Mouse (Mus musculus) heart, embryonic 13.5 days (tissue): ENCODE measurements around the gene Cbx4. TPM values are rescaled to one million over a fixed set of nuclear protein-coding genes. Genes with fewer than 3 reads are reported as not detected.
A peak's percentile ranks its signal among the peaks of the same experiment; 100 is the strongest.

Experiments
- ATAC-seq: fragments of 200-750 bp; cut with Nextera tagmentation; 2 replicates; pipeline ENCODE4 v1.8.0; 2017; ENCODE audit warnings: moderate TSS enrichment; ENCODE audit not compliant: insufficient number of reproducible peaks, low FRiP score, low TSS enrichment; ENCODE audit errors: extremely low read depth
- H3K27ac ChIP-seq: fragments of 300-500 bp; sonication (generic); replicated peaks from 2 replicates; pipeline ENCODE4 v1.5.1; 2015; ENCODE audit warnings: moderate library complexity, mild to moderate bottlenecking, inconsistent platforms
- H3K27me3 ChIP-seq: fragments of 300-500 bp; sonication (generic); replicated peaks from 2 replicates; pipeline ENCODE4 v1.6.1; 2015; ENCODE audit warnings: mild to moderate bottlenecking, inconsistent platforms
- H3K36me3 ChIP-seq: fragments of 300-500 bp; sonication (generic); 2 replicates; pipeline ENCODE4 v1.6.1; 2015; ENCODE audit warnings: mild to moderate bottlenecking, inconsistent platforms
- H3K4me1 ChIP-seq: fragments of 300-500 bp; sonication (generic); 2 replicates; pipeline ENCODE4 v1.6.1; 2015; ENCODE audit warnings: inconsistent platforms
- H3K4me2 ChIP-seq: fragments of 300-500 bp; sonication (generic); 2 replicates; pipeline ENCODE4 v1.6.1; 2015; ENCODE audit warnings: inconsistent platforms, mild to moderate bottlenecking, moderate library complexity
- H3K4me3 ChIP-seq: fragments of 300-500 bp; sonication (generic); 2 replicates; pipeline ENCODE4 v1.5.1; 2015; ENCODE audit warnings: moderate library complexity, mild to moderate bottlenecking, inconsistent platforms
- H3K9ac ChIP-seq: fragments of 300-500 bp; sonication (generic); 2 replicates; pipeline ENCODE4 v1.6.1; 2015; ENCODE audit warnings: inconsistent platforms, mild to moderate bottlenecking, moderate library complexity
- H3K9me3 ChIP-seq: fragments of 300-500 bp; sonication (generic); 2 replicates; pipeline ENCODE4 v1.6.1; 2016; ENCODE audit warnings: inconsistent platforms
- WGBS: fragments of 180-500 bp; shearing (Covaris S2); methylation state at CpG from one replicate; pipeline ENCODE4 v1.1.7; 2015; ENCODE audit warnings: mixed read lengths; 5-methylcytosine and 5-hydroxymethylcytosine counted together
- polyA plus RNA-seq: library from polyadenylated mRNA; unstranded; fragments of >200 nt; fragmentation: Nextera tagmentation; extraction: Ambion mirVana; gene quantifications from 2 replicates; pipeline ENCODE4 v1.2.1, GENCODE M21; 2015

The Cbx4 gene
- polyA plus RNA-seq, 1 experiment from 2014 or later: 8.0 TPM

GRCm38 (mm10) chr11:119090961-119091597, 5.1 kb upstream of the Cbx4 start:
- peak overlapping the region; percentile 82 for H3K4me2 ChIP-seq
- no peaks in the 10 kb centered on the region for H3K36me3 ChIP-seq
- peak overlapping the region; percentile 82 for H3K9ac ChIP-seq
- peaks cover 47% of the 10 kb centered on the region for H3K27me3 ChIP-seq
- H3K27ac ChIP-seq: no peak overlapping the region
- WGBS: under 1% methylated on average over 40 of the region's 42 CpGs
- peak overlapping the region; percentile 60 for H3K4me3 ChIP-seq
- peaks cover 58% of the 10 kb centered on the region for H3K4me1 ChIP-seq
- ATAC-seq: peak; percentile 41; the same call in 1 of the 2 replicates
- no peaks in the 10 kb centered on the region for H3K9me3 ChIP-seq

DNA sequence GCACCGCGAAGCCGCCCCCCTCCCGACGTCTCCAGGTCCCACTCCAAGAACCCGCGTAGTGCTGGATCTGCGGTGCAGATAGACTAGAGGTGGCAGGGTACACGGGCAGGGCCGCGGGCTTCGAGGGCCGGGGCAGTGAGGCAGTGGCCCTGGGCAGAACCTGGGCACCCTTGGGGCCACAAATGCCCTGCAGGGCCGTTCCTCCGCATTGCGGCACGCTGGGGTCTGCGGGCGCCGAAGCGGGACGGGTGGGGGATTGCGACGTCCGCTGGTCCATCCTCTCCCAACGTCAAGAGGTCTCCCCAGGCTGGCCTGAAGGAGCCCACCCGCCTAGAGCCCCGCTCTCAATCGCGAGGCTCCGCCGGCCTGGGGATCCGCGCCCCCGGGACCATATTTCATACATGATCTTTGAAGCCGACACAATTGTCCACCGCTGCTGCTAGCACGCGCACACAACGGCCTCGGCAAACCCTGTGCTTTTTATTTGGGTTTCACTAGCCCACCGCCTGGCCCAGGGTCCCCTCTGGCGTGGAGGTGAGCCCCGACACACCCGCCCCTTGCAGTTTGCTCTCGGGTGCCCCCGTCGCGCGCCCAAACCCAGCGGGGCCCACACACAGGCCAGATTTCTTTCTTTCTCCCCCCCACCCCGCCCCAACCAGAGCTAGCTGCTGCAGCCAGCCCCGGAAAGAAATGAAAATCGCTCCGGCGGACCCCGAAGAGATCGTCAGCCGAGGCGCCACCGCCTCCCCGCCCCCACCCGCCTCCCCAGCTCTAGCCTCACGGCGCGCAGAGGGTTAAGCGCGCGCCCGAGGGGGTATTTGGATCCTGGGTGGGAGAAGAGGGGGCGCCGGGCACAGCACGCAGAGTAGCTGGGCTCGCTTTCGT, 4.3 kb upstream of the Cbx4 start:
- H3K4me3 ChIP-seq: peak overlapping the region; percentile 60
- H3K36me3 ChIP-seq: no peaks in the 10 kb centered on the region
- no peak for ATAC-seq
- H3K4me2 ChIP-seq: peak overlapping the region; percentile 82
- WGBS: under 1% methylated on average over 75 of the region's 75 CpGs
- H3K4me1 ChIP-seq: peaks cover 50% of the 10 kb centered on the region
- no peaks in the 10 kb centered on the region for H3K9me3 ChIP-seq
- peaks cover 42% of the 10 kb centered on the region for H3K27me3 ChIP-seq
- peak overlapping the region; percentile 82 for H3K9ac ChIP-seq
- no peak overlapping the region for H3K27ac ChIP-seq

DNA sequence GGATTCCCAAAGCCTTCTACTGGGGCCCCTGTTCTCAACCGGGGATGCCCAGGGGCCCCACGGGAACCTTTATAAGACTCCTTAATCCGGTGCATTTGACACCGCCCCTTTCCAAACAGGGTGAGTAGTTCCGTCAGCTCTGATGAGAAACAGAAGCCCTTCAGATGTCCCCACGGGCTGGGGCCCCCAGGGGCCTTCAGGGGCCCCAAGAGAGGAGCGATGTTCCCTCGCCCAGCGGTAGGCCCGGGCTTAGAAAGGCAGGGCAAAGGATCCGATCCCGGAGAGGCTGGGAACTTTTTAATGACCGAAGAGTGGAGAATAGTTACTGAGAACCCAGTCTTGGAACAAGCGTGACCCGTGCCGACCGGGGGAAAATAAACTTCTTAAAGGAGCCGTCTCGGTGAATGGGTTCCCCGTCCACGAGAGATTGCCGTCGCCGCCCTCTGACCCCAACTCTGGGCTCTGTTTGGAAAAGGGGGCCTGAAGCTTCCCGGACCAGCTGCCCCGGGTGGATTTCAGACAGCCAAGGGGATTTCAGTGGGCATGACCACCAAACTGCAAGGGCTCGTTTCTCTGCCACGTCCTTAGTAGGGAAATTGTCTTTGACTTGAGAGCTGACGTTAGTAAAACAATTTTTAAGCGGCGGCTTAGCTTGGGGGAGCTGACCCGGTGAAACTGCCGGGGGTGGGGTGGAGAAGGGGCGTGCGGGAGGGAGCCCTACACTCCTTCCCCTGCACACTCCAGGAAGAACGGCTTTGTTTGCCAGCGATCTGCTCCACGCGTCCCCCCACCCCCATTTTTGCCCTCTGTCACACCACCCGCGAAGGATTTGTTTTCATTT, 3.4 kb upstream of the Cbx4 start:
- H3K4me1 ChIP-seq: peaks cover 48% of the 10 kb centered on the region

GRCm38 (mm10) chr11:119088391-119089234, 2.6 kb upstream of the Cbx4 start:
- Histone ChIP-seq H3K4me1 (peaks cover 56% of the 10 kb centered on the region), H3K27me3 (peaks cover 42% of the 10 kb centered on the region), H3K36me3 (no peaks in the 10 kb centered on the region), H3K9me3 (no peaks in the 10 kb centered on the region), H3K4me2 (peak overlapping the region; percentile 82; the same call in 1 of the 2 replicates), H3K4me3 (peak overlapping the region; percentile 60), H3K27ac (no peak overlapping the region), H3K9ac (no peak overlapping the region)
- 2% methylated on average over 28 of the region's 28 CpGs for WGBS
- no peak for ATAC-seq

More for the DNA sequence above, 3.4 kb upstream of the Cbx4 start:
- no peak for ATAC-seq
- Histone ChIP-seq H3K27ac (no peak overlapping the region), H3K36me3 (no peaks in the 10 kb centered on the region), H3K27me3 (peaks cover 42% of the 10 kb centered on the region), H3K9ac (peak overlapping the region; percentile 82), H3K9me3 (no peaks in the 10 kb centered on the region), H3K4me2 (peak overlapping the region; percentile 82), H3K4me3 (peak overlapping the region; percentile 60)
- under 1% methylated on average over 41 of the region's 41 CpGs for WGBS

DNA sequence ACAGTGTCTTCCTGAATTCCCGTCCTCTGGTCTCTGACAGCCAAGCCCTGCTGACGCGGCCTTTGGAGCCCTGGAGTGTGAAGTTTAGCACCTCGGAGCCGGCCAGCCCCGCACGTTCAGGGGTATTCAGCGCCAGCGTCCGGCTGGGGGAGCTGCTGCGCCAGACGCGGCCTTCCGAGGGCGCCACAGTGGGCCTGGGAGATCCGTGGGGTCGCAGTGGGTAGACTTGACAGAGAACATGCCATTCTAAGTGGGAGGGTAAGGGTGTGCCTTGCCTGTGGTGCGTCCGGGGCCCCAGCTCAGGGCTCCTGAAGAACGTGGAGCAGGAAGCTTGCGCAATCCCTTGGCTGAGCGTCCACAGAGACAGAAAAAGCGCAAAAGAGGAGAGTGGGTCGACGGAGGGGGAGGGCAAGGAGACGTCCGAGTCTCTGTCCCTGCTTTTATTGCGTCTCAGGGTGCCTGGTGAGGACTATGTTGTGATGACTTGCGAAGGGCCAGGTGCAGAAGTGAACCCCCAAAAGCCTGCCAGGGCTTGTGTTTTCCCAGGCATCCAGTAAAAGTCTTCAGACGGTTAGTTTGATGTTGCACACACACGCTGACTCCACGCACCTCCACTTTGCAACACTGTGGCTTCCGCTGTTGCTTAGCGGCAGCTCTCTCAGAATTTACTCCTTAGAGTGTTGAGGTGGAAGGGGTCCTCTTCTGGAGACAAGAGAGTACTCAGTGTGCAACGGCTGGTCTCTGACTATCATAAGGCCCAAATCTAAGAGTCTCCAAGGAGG, 1.5 kb upstream of the Cbx4 start:
- peak overlapping the region; percentile 11 for H3K4me3 ChIP-seq
- H3K4me1 ChIP-seq: peaks cover 67% of the 10 kb centered on the region
- peak overlapping the region; percentile 44 for H3K4me2 ChIP-seq
- peaks cover 5% of the 10 kb centered on the region; the same call in 1 of the 2 replicates for H3K36me3 ChIP-seq
- no peak overlapping the region for H3K27ac ChIP-seq
- H3K9ac ChIP-seq: peak overlapping the region; percentile 47; the same call in 1 of the 2 replicates
- 4% methylated on average over 35 of the region's 35 CpGs for WGBS
- no peaks in the 10 kb centered on the region for H3K9me3 ChIP-seq
- peaks cover 48% of the 10 kb centered on the region for H3K27me3 ChIP-seq
- no peak for ATAC-seq

GRCm38 (mm10) chr11:119085279-119086062, 550 bp downstream of the Cbx4 start:
- H3K4me1 ChIP-seq: peaks cover 81% of the 10 kb centered on the region
- H3K9ac ChIP-seq: peak overlapping the region; percentile 90
- H3K9me3 ChIP-seq: no peaks in the 10 kb centered on the region
- H3K27ac ChIP-seq: peak overlapping the region; percentile 98
- peak overlapping the region; percentile 86 for H3K4me2 ChIP-seq
- WGBS: under 1% methylated on average over 62 of the region's 66 CpGs
- H3K4me3 ChIP-seq: peak overlapping the region; percentile 73
- H3K36me3 ChIP-seq: peaks cover 24% of the 10 kb centered on the region
- peak; percentile 38 for ATAC-seq
- H3K27me3 ChIP-seq: peaks cover 68% of the 10 kb centered on the region

GRCm38 (mm10) chr11:119084446-119085278, 1.4 kb downstream of the Cbx4 start:
- H3K27me3 ChIP-seq: peaks cover 61% of the 10 kb centered on the region
- H3K36me3 ChIP-seq: peaks cover 31% of the 10 kb centered on the region
- peak overlapping the region; percentile 90 for H3K9ac ChIP-seq
- H3K4me3 ChIP-seq: peak overlapping the region; percentile 73
- H3K9me3 ChIP-seq: no peaks in the 10 kb centered on the region
- peak overlapping the region; percentile 98 for H3K27ac ChIP-seq
- no peak for ATAC-seq
- peak overlapping the region; percentile 86 for H3K4me2 ChIP-seq
- H3K4me1 ChIP-seq: peaks cover 79% of the 10 kb centered on the region
- 3% methylated on average over 18 of the region's 18 CpGs for WGBS

DNA sequence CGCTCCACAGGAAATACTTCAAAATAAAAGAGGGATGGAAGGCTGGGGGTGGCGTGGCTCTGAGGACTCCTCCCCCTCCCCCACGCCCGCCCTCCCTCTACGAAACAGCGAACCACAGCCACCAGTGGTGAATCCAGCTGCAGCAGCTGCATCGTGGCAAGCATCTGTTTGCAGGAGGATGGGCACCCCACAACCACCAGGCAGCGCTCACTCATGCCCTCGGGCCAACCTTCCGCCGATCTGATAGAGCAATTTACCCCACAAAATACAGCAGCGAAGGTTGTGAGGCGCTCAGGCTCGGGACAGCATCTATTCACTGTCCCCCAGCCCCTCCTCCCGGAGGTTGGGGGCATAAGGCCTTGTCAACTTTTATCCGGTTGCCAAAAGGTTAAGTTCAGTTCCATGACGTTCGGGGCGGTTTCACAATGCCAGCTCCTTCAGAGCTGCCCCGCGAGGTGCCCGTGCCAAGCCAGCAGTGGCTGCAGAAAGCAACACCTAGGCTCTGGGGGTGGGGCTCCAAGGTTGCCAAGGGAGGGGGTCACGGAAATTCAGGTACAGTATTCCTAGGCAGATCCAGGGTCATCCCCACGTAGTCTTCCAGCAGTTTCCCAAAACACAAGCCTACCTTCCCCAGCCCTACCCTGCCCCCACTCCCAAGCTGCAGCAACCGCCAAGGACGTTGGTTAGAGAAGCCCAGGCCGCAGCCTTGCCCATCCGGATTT, 2.1 kb downstream of the Cbx4 start:
- peak overlapping the region; percentile 98 for H3K27ac ChIP-seq
- WGBS: 14% methylated on average over 28 of the region's 28 CpGs

More for the DNA sequence above, 2.1 kb downstream of the Cbx4 start:
- Histone ChIP-seq H3K4me1 (peaks cover 79% of the 10 kb centered on the region), H3K9ac (peak overlapping the region; percentile 90), H3K9me3 (no peaks in the 10 kb centered on the region), H3K27me3 (peaks cover 53% of the 10 kb centered on the region), H3K4me2 (peak overlapping the region; percentile 86), H3K36me3 (peaks cover 36% of the 10 kb centered on the region), H3K4me3 (peak overlapping the region; percentile 73)
- ATAC-seq: no peak
